Mouse (Mus musculus): ENCODE data around the gene Igf2bp2.

Gene Igf2bp2

GRCm38 (mm10) chr16:22149659-22150345 is 13.3 kb downstream of the Igf2bp2 start:
- intact Hi-C loops (cut with DNase I) = no loop called here

GRCm38 (mm10) chr16:22149076-22149475 is 14.0 kb downstream of the Igf2bp2 start:
- intact Hi-C loops (cut with DNase I) = no loop called here

DNA sequence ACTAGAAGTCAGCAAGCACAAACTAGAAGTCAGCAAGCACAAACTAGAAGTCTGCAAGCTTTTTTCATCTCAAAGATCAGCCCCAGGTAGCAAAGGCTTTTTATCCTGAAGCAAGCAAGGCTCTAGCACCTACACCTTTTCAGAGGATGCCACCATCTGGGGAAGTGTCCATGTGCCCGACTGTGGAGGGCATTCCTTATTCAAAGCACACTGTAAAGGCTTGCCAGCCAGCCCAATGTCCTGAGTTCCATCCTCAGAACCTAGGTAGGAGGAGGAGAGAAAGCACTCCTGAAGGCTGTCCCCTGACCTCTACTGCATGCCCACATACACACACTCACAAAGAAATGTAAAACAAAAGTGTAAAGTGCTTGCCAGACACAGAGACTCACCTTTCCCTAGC is 16.0 kb downstream of the Igf2bp2 start:
- intact Hi-C loops (cut with DNase I) = no loop called here

DNA sequence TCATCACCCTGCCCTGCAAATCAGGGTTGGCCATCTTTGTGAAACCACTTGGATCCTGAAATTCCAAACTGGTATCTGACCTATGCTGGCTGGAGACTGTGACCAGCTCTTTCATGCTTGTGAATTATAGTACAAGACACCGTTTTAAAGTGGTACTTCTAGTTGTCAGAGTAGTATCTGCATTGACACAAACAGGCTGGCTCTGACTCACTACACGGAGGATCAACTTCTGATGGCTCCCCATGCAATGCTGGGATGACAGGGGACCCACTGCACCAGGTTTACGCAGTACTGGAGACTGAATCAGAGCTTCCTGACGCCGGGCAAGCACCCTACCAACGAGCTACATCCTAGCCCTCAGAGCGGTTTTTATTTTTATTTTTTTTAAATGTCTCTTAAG is 17.0 kb downstream of the Igf2bp2 start:
- intact Hi-C loops (cut with DNase I) = no loop called here

DNA sequence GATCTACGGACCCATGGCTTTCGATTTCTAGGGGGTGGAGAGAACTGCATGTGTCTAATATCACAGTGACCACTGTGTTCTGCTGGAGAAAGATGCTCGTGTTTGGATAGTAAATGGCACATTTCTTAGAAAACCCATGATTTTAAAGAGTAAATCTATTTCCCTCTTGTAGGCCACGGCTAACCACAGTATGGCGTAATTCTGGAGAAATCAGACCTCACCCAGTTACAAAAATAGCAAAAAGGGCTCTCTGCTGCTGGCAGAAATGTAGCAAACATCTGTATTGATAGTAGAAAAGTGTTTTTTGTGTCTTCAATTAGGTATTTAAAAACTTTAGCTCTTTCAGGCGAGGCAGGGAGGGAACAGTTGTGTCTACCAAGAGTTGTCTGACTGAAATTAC is 18.6 kb downstream of the Igf2bp2 start:
- intact Hi-C loops (cut with DNase I) = no loop called here

- intact Hi-C loops (cut with DNase I) = no loop called here
These were observed 22.2 kb downstream of the Igf2bp2 start for GRCm38 (mm10) chr16:22140861-22141260.

DNA sequence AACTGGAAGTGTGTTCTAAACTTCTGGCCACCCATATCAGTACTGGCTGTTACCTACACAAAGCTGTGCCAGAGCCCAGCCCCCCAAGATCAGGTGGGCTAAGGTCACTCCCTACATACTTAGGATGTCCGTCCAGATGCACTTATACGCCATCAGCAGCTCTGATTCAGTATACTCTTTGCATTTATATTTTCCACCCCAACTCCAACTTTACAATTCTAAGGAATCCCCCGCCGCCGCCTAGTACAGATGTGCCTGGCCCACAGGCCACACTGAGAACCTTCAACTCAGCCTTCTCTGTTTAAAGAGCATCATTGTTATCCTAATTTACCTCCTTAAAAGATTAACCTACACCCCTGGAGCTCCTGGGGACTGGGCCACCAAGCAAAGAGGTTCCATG is 23.3 kb downstream of the Igf2bp2 start:
- intact Hi-C loops (cut with DNase I) = no loop called here

GRCm38 (mm10) chr16:22136198-22136597 is 26.9 kb downstream of the Igf2bp2 start:
- intact Hi-C loops (cut with DNase I) = no loop called here

GRCm38 (mm10) chr16:22131321-22131720 is 31.8 kb downstream of the Igf2bp2 start:
- intact Hi-C loops (cut with DNase I) = no loop called here

GRCm38 (mm10) chr16:22129511-22129910 is 33.6 kb downstream of the Igf2bp2 start:
- intact Hi-C loops (cut with DNase I) = loop anchor here (10.0 kb wide), 1 partner anchor 295 kb away; no protein-coding TSS in a partner anchor

DNA sequence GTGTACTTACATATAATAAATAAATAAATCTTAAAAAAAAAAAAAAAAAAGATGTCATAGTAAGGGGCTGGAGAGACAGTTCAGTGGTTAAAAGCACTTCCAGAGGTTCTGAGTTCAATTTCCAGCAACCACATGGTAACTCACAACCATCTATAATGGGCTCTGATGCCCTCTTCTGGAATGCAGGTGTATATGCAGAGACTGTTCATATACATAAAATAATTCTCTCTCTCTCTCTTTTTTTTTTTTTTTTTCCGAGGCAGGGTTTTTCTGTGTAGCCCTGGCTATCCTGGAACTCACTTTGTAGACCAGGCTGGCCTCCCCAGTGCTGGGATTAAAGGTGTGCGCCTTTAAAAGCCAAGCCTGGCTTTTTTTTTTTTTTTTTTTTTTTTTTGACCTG is 34.5 kb downstream of the Igf2bp2 start:
- intact Hi-C loops (cut with DNase I) = loop anchor here (10.0 kb wide), 1 partner anchor 294 kb away; no protein-coding TSS in a partner anchor

DNA sequence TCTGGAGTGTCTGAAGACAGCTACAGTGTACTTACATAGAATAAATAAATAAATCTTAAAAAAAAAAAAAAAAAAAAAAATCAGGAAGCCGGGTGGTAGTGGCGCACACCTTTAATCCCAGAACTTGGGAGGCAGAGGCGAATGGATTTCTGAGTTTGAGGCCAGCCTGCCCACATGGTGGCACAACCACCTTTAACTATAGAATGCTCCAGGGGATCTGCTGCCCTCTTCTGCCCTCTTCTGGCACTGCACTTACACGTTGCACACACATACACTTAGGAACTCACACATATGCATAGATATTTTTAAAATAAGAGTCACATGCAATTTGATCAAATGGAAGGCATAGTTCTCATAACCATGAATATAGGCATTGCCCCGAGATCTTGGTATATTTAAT is 35.3 kb downstream of the Igf2bp2 start:
- intact Hi-C loops (cut with DNase I) = loop anchor here (10.0 kb wide), 1 partner anchor 293 kb away; no protein-coding TSS in a partner anchor

GRCm38 (mm10) chr16:22126936-22127335 is 36.2 kb downstream of the Igf2bp2 start:
- intact Hi-C loops (cut with DNase I) = loop anchor here (10.0 kb wide), 1 partner anchor 292 kb away; no protein-coding TSS in a partner anchor

- intact Hi-C loops (cut with DNase I) = loop anchor here (10.0 kb wide), 1 partner anchor 290 kb away; no protein-coding TSS in a partner anchor
These were observed 38.7 kb downstream of the Igf2bp2 start for GRCm38 (mm10) chr16:22124325-22124918.

GRCm38 (mm10) chr16:22123658-22124057 is 39.4 kb downstream of the Igf2bp2 start:
- intact Hi-C loops (cut with DNase I) = loop anchor here (2.0 to 10.0 kb wide), 2 partner anchors 19 to 289 kb away; no protein-coding TSS in a partner anchor

GRCm38 (mm10) chr16:22121109-22121508 is 42.0 kb downstream of the Igf2bp2 start:
- intact Hi-C loops (cut with DNase I) = loop anchor here (10.0 kb wide), 1 partner anchor 286 kb away; no protein-coding TSS in a partner anchor

GRCm38 (mm10) chr16:22119524-22119923 is 43.6 kb downstream of the Igf2bp2 start:
- intact Hi-C loops (cut with DNase I) = no loop called here

DNA sequence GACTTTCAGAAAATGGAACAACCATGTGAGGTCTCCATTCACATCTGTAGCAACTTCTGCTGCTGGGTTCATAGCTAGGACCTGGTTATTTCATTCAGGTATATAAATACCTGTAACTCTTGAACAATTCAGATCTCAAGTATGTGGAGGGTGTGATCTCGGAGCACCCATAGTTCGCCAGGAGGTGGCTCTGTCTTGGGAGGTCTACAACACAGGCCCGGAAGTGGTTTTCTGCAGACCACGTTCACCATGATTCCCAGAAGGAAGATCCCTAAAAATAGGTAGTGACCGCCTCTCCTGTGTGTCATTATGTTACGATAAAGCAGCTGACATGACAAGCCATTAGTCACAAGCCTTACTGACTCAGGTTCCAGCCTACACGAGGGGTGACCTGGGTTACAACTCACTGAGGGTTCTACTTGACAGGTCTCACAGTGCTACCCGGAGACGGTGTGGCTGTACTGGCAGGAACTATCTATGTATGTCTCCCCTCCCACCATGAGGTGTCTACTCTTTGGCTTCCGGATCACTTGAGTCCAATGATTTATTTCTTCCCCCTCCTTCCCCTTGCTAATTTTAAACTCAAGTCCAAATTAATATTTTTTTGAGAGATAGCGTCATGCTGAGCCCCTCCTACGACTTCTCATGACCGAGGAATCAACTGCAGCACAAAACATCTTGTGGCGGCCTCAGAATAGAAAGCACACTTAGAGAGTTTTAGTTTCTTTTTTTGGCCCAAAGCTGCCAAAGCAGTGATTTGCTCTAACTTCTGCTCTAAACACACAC is 44.2 kb downstream of the Igf2bp2 start:
- intact Hi-C loops (cut with DNase I) = no loop called here

DNA sequence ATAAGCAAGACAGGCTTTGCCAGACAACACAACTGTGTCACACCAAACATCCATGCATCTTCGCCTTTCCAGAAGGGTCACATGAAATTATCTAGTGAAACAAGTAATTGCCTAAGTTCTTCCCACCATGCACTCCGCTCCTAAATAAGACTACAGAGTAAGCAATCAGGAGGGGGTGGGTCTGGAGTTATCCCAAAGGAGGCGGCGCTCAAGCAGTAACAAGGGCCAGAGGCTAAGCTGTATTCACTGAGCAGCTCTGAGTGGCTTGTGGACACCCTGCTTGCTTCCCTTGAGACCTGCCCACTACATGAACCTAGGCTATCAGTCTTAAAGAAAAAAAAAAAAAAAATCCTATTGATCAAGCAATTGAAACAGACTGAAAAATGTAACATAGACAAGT is 44.9 kb downstream of the Igf2bp2 start:
- intact Hi-C loops (cut with DNase I) = no loop called here

GRCm38 (mm10) chr16:22116748-22117147 is 46.4 kb downstream of the Igf2bp2 start:
- intact Hi-C loops (cut with DNase I) = no loop called here

- intact Hi-C loops (cut with DNase I) = no loop called here
These were observed 47.0 kb downstream of the Igf2bp2 start for GRCm38 (mm10) chr16:22116058-22116457.

DNA sequence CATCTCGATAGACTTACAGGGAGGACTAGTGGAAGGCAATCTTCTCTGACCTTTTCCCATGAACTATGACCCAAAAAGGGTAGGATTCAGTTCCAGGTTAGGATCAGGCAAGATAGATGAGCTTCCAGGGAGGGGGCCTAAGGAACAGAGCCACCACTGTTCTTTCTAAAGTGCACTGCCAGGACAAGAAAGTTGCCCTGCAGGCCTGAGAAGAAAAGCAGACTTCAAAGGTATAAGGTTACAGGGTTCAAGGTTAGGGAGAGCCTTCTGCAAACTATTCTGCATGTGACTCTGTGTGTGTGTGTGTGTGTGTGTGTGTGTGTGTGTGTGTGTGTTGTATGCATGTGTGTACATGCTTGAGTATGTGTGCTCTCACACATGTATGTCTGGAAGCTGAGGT is 53.1 kb downstream of the Igf2bp2 start:
- intact Hi-C loops (cut with DNase I) = no loop called here

Measured in adrenal gland (tissue).